Mouse (Mus musculus) layer of hippocampus, adult 8-10 months (tissue): ENCODE measurements at regions not wholly inside any gene's neighbourhood (a gene's known extent, or its start where the extent isn't known, plus 50 kb on each side); places are given as distances from the start of the nearest gene placed in this dataset.

Experiments used
- DNase-seq, 2 experiments: peaks; one replicate each; pipeline ENCODE4 v3.0.0; 2022; ENCODE audit warnings: low spot score in 2 of 2

GRCm38 (mm10) chr4:16820371-16820770, 2784.9 kb upstream of the Gm12353 start:
- DNase-seq = no peak

DNA sequence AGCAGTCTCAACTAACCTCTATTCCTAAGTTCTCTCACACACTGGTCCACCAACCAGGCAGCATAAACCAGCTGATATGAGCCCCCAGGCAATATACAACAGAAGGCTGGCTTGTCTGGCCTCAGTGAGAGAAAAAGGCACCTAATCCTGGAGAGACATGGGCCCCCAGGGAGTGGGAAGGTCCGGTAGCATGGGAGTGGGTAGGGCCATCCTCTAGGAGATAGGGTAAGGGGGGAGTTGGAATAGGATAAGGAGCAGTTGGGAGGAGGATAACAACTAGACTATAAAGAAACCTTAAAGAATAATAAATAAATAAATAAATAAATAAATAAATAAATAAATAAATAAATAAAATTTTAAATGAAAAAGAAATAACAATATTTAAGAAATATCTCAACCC, 2773.7 kb upstream of the Gm12353 start:
- DNase-seq = no peak

DNA sequence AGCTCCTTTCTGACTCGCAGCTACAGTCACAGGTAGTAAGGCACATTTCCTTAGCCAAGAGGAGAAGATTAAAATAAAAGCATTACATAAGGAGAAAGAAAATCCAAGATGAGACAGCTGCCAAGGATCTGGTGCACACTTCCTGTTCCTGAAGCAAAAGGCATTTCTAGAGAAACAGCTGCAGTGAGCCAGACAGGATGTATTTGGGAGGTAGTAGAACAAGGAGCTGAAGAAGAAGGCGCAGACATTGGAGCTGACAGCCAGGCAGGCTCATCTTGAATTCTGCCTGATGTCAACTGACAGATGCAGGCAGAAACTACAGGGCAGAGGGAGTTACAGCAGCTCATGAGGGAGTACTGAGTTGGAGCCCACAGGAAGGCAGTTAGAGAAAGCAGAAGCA, 2757.2 kb upstream of the Gm12353 start:
- peak; percentile 9 to 14 for DNase-seq

- peak; percentile 23 to 25 for DNase-seq
Observed at GRCm38 (mm10) chr4:16852670-16853069, 2752.6 kb upstream of the Gm12353 start.
